12 mouse cellular contexts compared by ENCODE assay signal in the genomic region with DNA sequence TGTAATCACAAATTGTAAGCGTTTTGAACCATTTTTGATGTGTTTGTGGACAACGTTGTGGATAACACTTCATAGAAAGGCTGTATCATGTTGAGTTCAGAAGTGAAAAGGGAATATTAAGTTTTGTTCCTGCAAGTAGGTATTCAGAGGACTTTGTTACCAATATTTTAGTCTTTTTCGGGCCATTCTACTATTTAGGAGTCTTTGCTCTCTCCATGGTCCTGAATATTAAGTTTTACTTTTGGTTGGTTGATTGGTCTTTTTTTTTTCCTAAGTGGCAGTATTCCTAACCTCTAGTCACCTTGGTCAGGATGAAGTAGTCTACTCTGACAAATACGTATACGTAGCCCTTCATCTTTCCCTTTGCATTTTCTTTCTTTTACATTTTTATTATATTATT.
"Had no signal": no experiment of that assay in that cellular context is flagged by ENCODE, and none has a peak within 500 bp of the region (broad histone marks: within the 10 kb centered on the region; RNA-seq: fewer than 3 reads in every experiment).

No protein-coding gene starts in this region.

- H3K4me3 ChIP-seq: left cerebral cortex, adult 2 months; liver, embryonic 13.5 days; neural tube, embryonic 12.5 days had no signal

- ATAC-seq: liver, postnatal 0 days; lung, postnatal 0 days had no signal

- H3K36me3 ChIP-seq: liver, embryonic 13.5 days; neural tube, embryonic 12.5 days had no signal

- H3K27me3 ChIP-seq: liver, embryonic 13.5 days; neural tube, embryonic 12.5 days had no signal

- H3K27ac ChIP-seq: left cerebral cortex, adult 2 months; liver, embryonic 13.5 days; neural tube, embryonic 12.5 days had no signal

- H3K9ac ChIP-seq: liver, embryonic 13.5 days; liver, postnatal 0 days; neural tube, embryonic 12.5 days had no signal

- H3K9me3 ChIP-seq: liver, embryonic 13.5 days; neural tube, embryonic 12.5 days had no signal

- H3K4me1 ChIP-seq: liver, embryonic 13.5 days; neural tube, embryonic 12.5 days had no signal

- H3K4me2 ChIP-seq: liver, embryonic 13.5 days; neural tube, embryonic 12.5 days had no signal

- DNase-seq: kidney, adult 18-20 months; kidney, postnatal 25 days; liver; liver, embryonic 13.5 days; liver, postnatal 0 days; lung, postnatal 36 days; midbrain, embryonic 14.5 days; retina, postnatal 1 day; thymus, postnatal 36 days had no signal
